Mouse (Mus musculus) CH12.LX (cell line): ENCODE data around the gene Lama5. TPM values are rescaled to one million over a fixed set of nuclear protein-coding genes. Genes with fewer than 3 reads are reported as not detected.

Source experiments
- DNase-seq: peaks from one replicate; pipeline ENCODE4 v3.0.0-alpha.2; 2013; ENCODE audit errors: extremely low read depth
- H3K27ac ChIP-seq: 2 replicates; pipeline ENCODE4 v1.5.1; 2012; ENCODE audit warnings: low read depth, mild to moderate bottlenecking, control low read depth, moderate library complexity; ENCODE audit not compliant: insufficient read depth
- H3K27me3 ChIP-seq: replicated peaks from 2 replicates; pipeline ENCODE3; 2012; ENCODE audit warnings: inconsistent platforms
- H3K36me3 ChIP-seq, 2 experiments: replicated peaks in 1 of 2; 2 replicates each; pipeline versions ENCODE3 to v1.6.1; 2012; ENCODE audit warnings: inconsistent platforms in 1 of 2, low read length in 1 of 2, mild to moderate bottlenecking in 1 of 2, mixed read lengths in 1 of 2, moderate library complexity in 1 of 2; ENCODE audit not compliant: control insufficient read depth in 1 of 2, insufficient read depth in 1 of 2
- H3K4me1 ChIP-seq, 2 experiments: 2 replicates each; pipeline ENCODE4 v1.6.1; 2012; ENCODE audit warnings: inconsistent platforms in 1 of 2, moderate library complexity in 1 of 2; ENCODE audit not compliant: insufficient read depth in 2 of 2, control insufficient read depth in 1 of 2
- H3K4me2 ChIP-seq: 2 replicates; pipeline ENCODE4 v1.6.1; 2012; ENCODE audit warnings: low read depth, mild to moderate bottlenecking, control low read depth; ENCODE audit not compliant: poor library complexity, insufficient read depth, severe bottlenecking
- H3K4me3 ChIP-seq, 3 experiments: fragments of 150-350 bp in 1 of 3; sonication (generic) in 1 of 3; replicated peaks in 1 of 3; 2 replicates each; pipeline versions ENCODE3 to v1.5.1; 2011 to 2012; ENCODE audit warnings: low read depth in 2 of 3, low read length in 2 of 3, mild to moderate bottlenecking in 2 of 3, moderate library complexity in 2 of 3, control low read depth in 1 of 3, improper control_type of control experiment in 1 of 3, inconsistent platforms in 1 of 3, mixed read lengths in 1 of 3; ENCODE audit not compliant: poor library complexity in 1 of 3
- H3K79me2 ChIP-seq: replicated peaks from 2 replicates; pipeline ENCODE4 v1.6.1; 2012; ENCODE audit warnings: mild to moderate bottlenecking, moderate library complexity; ENCODE audit not compliant: control insufficient read depth, poor library complexity, insufficient read depth, severe bottlenecking; ENCODE audit errors: extremely low read depth
- H3K9ac ChIP-seq: 2 replicates; pipeline ENCODE4 v1.6.1; 2012; ENCODE audit warnings: low read depth, mild to moderate bottlenecking, control low read depth, moderate library complexity; ENCODE audit not compliant: insufficient read depth
- H3K9me3 ChIP-seq: replicated peaks from 2 replicates; pipeline ENCODE3; 2012; ENCODE audit warnings: low read length, inconsistent platforms, mixed read lengths
- BHLHE40 ChIP-seq: IDR thresholded peaks from 2 replicates; pipeline ENCODE4 v1.6.1; 2011; ENCODE audit warnings: mild to moderate bottlenecking, low read depth, low read length, improper control_type of control experiment
- CHD1 ChIP-seq: IDR thresholded peaks from 2 replicates; pipeline ENCODE4 v1.6.1; 2012; ENCODE audit warnings: low read depth, low read length, improper control_type of control experiment, inconsistent platforms
- CHD2 ChIP-seq: IDR thresholded peaks from 2 replicates; pipeline ENCODE4 v1.6.1; 2011; ENCODE audit warnings: low read length, improper control_type of control experiment
- CTCF ChIP-seq, 2 experiments: IDR thresholded peaks in 1 of 2; conservative IDR thresholded peaks in 1 of 2; 2 replicates each; pipeline ENCODE4 v1.5.1; 2011 to 2012; ENCODE audit warnings: low read depth in 2 of 2, low read length in 2 of 2, improper control_type of control experiment in 1 of 2, inconsistent platforms in 1 of 2, mild to moderate bottlenecking in 1 of 2, moderate library complexity in 1 of 2
- ELF1 ChIP-seq: IDR thresholded peaks from 2 replicates; pipeline ENCODE4 v1.6.1; 2014; ENCODE audit warnings: low read depth, mild to moderate bottlenecking, inconsistent platforms, low read length, improper control_type of control experiment
- ETS1 ChIP-seq: conservative IDR thresholded peaks from 2 replicates; pipeline ENCODE4 v1.6.1; 2012; ENCODE audit warnings: low read depth, mild to moderate bottlenecking, inconsistent platforms, low read length, improper control_type of control experiment, moderate library complexity
- GABPA ChIP-seq: IDR thresholded peaks from 2 replicates; pipeline ENCODE4 v1.6.1; 2012; ENCODE audit warnings: low read depth, low read length, improper control_type of control experiment, inconsistent platforms; ENCODE audit not compliant: insufficient replicate concordance
- IRF4 ChIP-seq: IDR thresholded peaks from 2 replicates; pipeline ENCODE4 v1.6.1; 2014; ENCODE audit warnings: low read depth, mild to moderate bottlenecking, inconsistent platforms, low read length, improper control_type of control experiment
- JUN ChIP-seq: IDR thresholded peaks from 2 replicates; pipeline ENCODE4 v1.6.1; 2011; ENCODE audit warnings: low read depth, mild to moderate bottlenecking, low read length, improper control_type of control experiment, moderate library complexity; ENCODE audit not compliant: insufficient read depth
- JUND ChIP-seq: conservative IDR thresholded peaks from 2 replicates; pipeline ENCODE4 v1.6.1; 2011; ENCODE audit warnings: low read depth, low read length, improper control_type of control experiment
- KAT2A ChIP-seq: IDR thresholded peaks from 2 replicates; pipeline ENCODE4 v1.6.1; 2012; ENCODE audit warnings: low read length, improper control_type of control experiment, inconsistent platforms; ENCODE audit not compliant: insufficient replicate concordance
- MAX ChIP-seq: IDR thresholded peaks from 2 replicates; pipeline ENCODE4 v1.6.1; 2011; ENCODE audit warnings: low read length, improper control_type of control experiment
- MEF2A ChIP-seq: IDR thresholded peaks from 2 replicates; pipeline ENCODE4 v1.6.1; 2014; ENCODE audit warnings: low read depth, mild to moderate bottlenecking, inconsistent platforms, low read length, improper control_type of control experiment, borderline replicate concordance
- MXI1 ChIP-seq: IDR thresholded peaks from 2 replicates; pipeline ENCODE4 v1.6.1; 2011; ENCODE audit warnings: mild to moderate bottlenecking, low read depth, low read length, improper control_type of control experiment
- MYC ChIP-seq: IDR thresholded peaks from 2 replicates; pipeline ENCODE4 v1.6.1; 2011; ENCODE audit warnings: low read depth, mild to moderate bottlenecking, improper control_type of control experiment, low read length
- NELFE ChIP-seq: IDR thresholded peaks from 2 replicates; pipeline ENCODE4 v1.6.1; 2011; ENCODE audit warnings: low read depth, low read length, improper control_type of control experiment
- POLR2AphosphoS2 ChIP-seq: IDR thresholded peaks from 2 replicates; pipeline ENCODE4 v1.6.1; 2011; ENCODE audit warnings: low read depth, low read length, improper control_type of control experiment
- RCOR1 ChIP-seq: conservative IDR thresholded peaks from 2 replicates; pipeline ENCODE4 v1.6.1; 2012; ENCODE audit warnings: low read depth, mild to moderate bottlenecking, inconsistent platforms, low read length, improper control_type of control experiment
- SIN3A ChIP-seq: IDR thresholded peaks from 2 replicates; pipeline ENCODE4 v1.6.1; 2012; ENCODE audit warnings: low read length, improper control_type of control experiment, inconsistent platforms
- ZC3H11A ChIP-seq: IDR thresholded peaks from 2 replicates; pipeline ENCODE4 v1.6.1; 2012; ENCODE audit warnings: low read depth, mild to moderate bottlenecking, inconsistent platforms, low read length, improper control_type of control experiment
- ZKSCAN1 ChIP-seq: IDR thresholded peaks from 2 replicates; pipeline ENCODE4 v1.6.1; 2012; ENCODE audit warnings: low read depth, inconsistent platforms, low read length, improper control_type of control experiment, borderline replicate concordance
- ZMIZ1 ChIP-seq: IDR thresholded peaks from 2 replicates; pipeline ENCODE4 v1.6.1; 2012; ENCODE audit warnings: low read depth, mild to moderate bottlenecking, inconsistent platforms, low read length, improper control_type of control experiment
- ZNF384 ChIP-seq: IDR thresholded peaks from 2 replicates; pipeline ENCODE4 v1.6.1; 2012; ENCODE audit warnings: low read depth, low read length, improper control_type of control experiment, inconsistent platforms
- dilution Hi-C: fragments of 300-500 bp; cut with MboI; formaldehyde crosslinking; loops from 2 replicates; pipeline ENCODE4 v1.14.3; 2020; ENCODE audit warnings: low sequenced_read_pairs; ENCODE audit not compliant: extremely low pct_unique_long_range_greater_than_20kb, extremely low pct_ligation_motif_present
- in situ Hi-C: fragments of 300-500 bp; cut with MboI; formaldehyde crosslinking; loops from 3 replicates; pipeline ENCODE4 v1.14.3; 2019; ENCODE audit warnings: low sequenced_read_pairs, low pct_ligation_motif_present, low pct_unique_long_range_greater_than_20kb, mixed read lengths
- polyA plus RNA-seq: library from polyadenylated mRNA; unstranded; fragments of >175 nt; gene quantifications from 2 replicates; pipeline ENCODE4 v1.2.1, GENCODE M21; 2012; ENCODE audit warnings: low read depth; ENCODE audit not compliant: insufficient read length
- total RNA-seq, 2 experiments: library from RNA; depleted of rRNA; stranded (reverse); fragments of 300-350 nt in 1 of 2; fragments of >200 nt in 1 of 2; gene quantifications; 2 replicates each; pipeline ENCODE4 v1.2.3; 2012 to 2014

Lama5 gene
- total and polyA plus RNA-seq, 3 experiments: 0.20 to 0.85 (median 0.67) TPM

DNA sequence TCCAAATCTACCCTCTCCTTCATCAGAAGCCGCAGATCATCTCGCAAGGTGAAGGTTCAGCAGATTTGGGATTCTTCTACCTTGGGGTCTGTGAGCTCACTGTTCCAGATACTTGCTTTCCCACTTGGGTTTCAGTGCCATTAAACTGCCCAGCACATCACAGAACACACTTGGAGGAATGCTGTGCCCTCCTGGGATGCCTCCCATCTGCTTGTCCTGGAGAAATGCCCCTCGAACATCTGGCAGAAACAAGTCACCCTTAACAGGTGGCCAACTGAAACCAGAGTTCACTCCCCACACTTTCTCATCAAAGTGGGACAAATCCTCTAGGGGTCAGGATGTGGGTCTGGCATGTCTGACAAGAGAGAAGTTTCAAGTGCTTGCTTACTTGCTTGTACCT is 67.0 kb downstream of the Lama5 start:
- Histone ChIP-seq H3K4me2 (no peak overlapping the region), H3K27me3 (no peaks in the 10 kb centered on the region)
- dilution Hi-C loops: no loop called here

DNA sequence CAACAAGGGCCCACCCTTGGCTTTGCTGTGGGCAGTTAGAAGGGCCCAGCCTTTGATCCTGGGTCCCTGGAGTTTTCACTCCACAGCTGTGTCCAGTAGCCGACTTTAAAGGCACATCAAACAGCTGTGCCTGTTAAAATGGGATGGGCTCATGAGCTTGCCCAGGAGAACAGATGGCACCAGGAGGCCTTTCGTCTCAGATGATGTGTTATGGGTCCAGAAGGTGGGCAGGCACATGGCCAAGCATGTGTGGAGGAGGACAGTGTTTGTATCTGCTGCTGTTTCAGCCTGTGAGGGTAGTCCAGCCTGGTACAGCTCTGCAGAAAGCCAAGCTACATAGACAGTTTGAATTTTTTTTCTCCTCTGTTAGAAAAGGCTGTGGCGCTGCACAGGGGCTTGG is 70.9 kb downstream of the Lama5 start:
- Histone ChIP-seq H3K36me3 (peaks cover 68 to 82% of the 10 kb centered on the region in 2 experiments), H3K27me3 (no peaks in the 10 kb centered on the region), H3K4me2 (no peak overlapping the region), H3K9ac (no peak overlapping the region), H3K79me2 (no peaks in the 10 kb centered on the region), H3K9me3 (no peaks in the 10 kb centered on the region), H3K4me1 (no peaks in the 10 kb centered on the region), H3K27ac (no peak overlapping the region), H3K4me3 (no peak overlapping the region)
- dilution Hi-C loops (no loop called here), in situ Hi-C loops (no loop called here)
- DNase-seq: no peak
- TF ChIP-seq SIN3A: no peak
- TF ChIP-seq ELF1: no peak
- TF ChIP-seq CTCF (conservative IDR thresholded peaks at IDR 0.05 in 1 of 2, IDR thresholded peaks at IDR 0.05 in 1 of 2; ENCODE audit: low read depth in 2 of 2, low read length in 2 of 2): no peak
- TF ChIP-seq IRF4: no peak
- no peak for TF ChIP-seq JUN
- TF ChIP-seq BHLHE40: no peak
- TF ChIP-seq MYC: no peak
- TF ChIP-seq MAX: no peak
- no peak for TF ChIP-seq NELFE
- TF ChIP-seq MEF2A: no peak
- no peak for TF ChIP-seq JUND
- no peak for TF ChIP-seq CHD2
- TF ChIP-seq ETS1: no peak
- no peak for TF ChIP-seq GABPA
- TF ChIP-seq ZKSCAN1: no peak
- no peak for TF ChIP-seq ZMIZ1
- no peak for TF ChIP-seq KAT2A

More for the DNA sequence above, 67.0 kb downstream of the Lama5 start:
- no peak for TF ChIP-seq CHD1
- no peak for TF ChIP-seq RCOR1
- no peak for TF ChIP-seq MXI1
- no peak for TF ChIP-seq ETS1
- no peak for TF ChIP-seq MEF2A
- TF ChIP-seq ZNF384: no peak
- no peak for TF ChIP-seq POLR2AphosphoS2
- no peak for TF ChIP-seq GABPA
- TF ChIP-seq CTCF (conservative IDR thresholded peaks at IDR 0.05 in 1 of 2, IDR thresholded peaks at IDR 0.05 in 1 of 2; ENCODE audit: low read depth in 2 of 2, low read length in 2 of 2): no peak
- no peak for TF ChIP-seq ZC3H11A
- TF ChIP-seq, all 38 proteins: peak for 0
- H3K4me3 ChIP-seq: no peak overlapping the region
- H3K36me3 ChIP-seq: peaks cover 57 to 80% of the 10 kb centered on the region in 2 experiments
- in situ Hi-C loops: no loop called here
- no peak for DNase-seq
- no peaks in the 10 kb centered on the region for H3K9me3 ChIP-seq
- H3K9ac ChIP-seq: no peak overlapping the region
- no peak overlapping the region for H3K27ac ChIP-seq
- no peaks in the 10 kb centered on the region for H3K79me2 ChIP-seq
- no peaks in the 10 kb centered on the region for H3K4me1 ChIP-seq
